Mouse (Mus musculus) intestine, embryonic 16.5 days (tissue): ENCODE measurements around the gene Rai1. TPM values are rescaled to one million over a fixed set of nuclear protein-coding genes. Genes with fewer than 3 reads are reported as not detected.

Experiments used
- ATAC-seq: fragments of 200-750 bp; cut with Nextera tagmentation; 2 replicates; pipeline ENCODE4 v1.8.0; 2017; ENCODE audit warnings: moderate TSS enrichment, moderate library complexity
- H3K27ac ChIP-seq: fragments of 300-500 bp; sonication (generic); 2 replicates; pipeline ENCODE4 v1.5.1; 2014; ENCODE audit warnings: mild to moderate bottlenecking, low read length
- H3K27me3 ChIP-seq: fragments of 300-500 bp; sonication (generic); replicated peaks from 2 replicates; pipeline ENCODE4 v1.6.1; 2014; ENCODE audit warnings: low read length, control low read depth, mixed read lengths; ENCODE audit not compliant: control insufficient read depth, insufficient read depth
- H3K36me3 ChIP-seq: fragments of 300-500 bp; sonication (generic); 2 replicates; pipeline ENCODE4 v1.6.1; 2014; ENCODE audit warnings: low read length, control low read depth; ENCODE audit not compliant: control insufficient read depth, insufficient read depth
- H3K4me1 ChIP-seq: fragments of 300-500 bp; sonication (generic); 2 replicates; pipeline ENCODE4 v1.6.1; 2014; ENCODE audit warnings: low read length, control low read depth, mixed read lengths; ENCODE audit not compliant: control insufficient read depth, insufficient read depth
- H3K4me2 ChIP-seq: fragments of 300-500 bp; sonication (generic); 2 replicates; pipeline ENCODE4 v1.6.1; 2014; ENCODE audit warnings: low read depth, low read length, control low read depth
- H3K4me3 ChIP-seq: fragments of 300-500 bp; sonication (generic); 2 replicates; pipeline ENCODE4 v1.5.1; 2014; ENCODE audit warnings: mild to moderate bottlenecking, low read length
- H3K9ac ChIP-seq: fragments of 300-500 bp; sonication (generic); 2 replicates; pipeline ENCODE4 v1.6.1; 2014; ENCODE audit warnings: low read depth, low read length
- H3K9me3 ChIP-seq: fragments of 300-500 bp; sonication (generic); 2 replicates; pipeline ENCODE4 v1.6.1; 2016; ENCODE audit warnings: low read length, control low read depth; ENCODE audit not compliant: control insufficient read depth
- WGBS: fragments of 180-500 bp; shearing (Covaris S2); extraction: QIAGEN DNeasy Blood & Tissue Kit; methylation state at CpG from one replicate; pipeline ENCODE4 v1.1.7; 2014; 5-methylcytosine and 5-hydroxymethylcytosine counted together
- polyA plus RNA-seq: library from polyadenylated mRNA; unstranded; fragments of >200 nt; fragmentation: Nextera tagmentation; extraction: Ambion mirVana; gene quantifications from 2 replicates; pipeline ENCODE4 v1.2.1, GENCODE M21; 2015

Gene Rai1
- polyA plus RNA-seq, 1 experiment from 2014 or later, result 12.4 TPM

DNA sequence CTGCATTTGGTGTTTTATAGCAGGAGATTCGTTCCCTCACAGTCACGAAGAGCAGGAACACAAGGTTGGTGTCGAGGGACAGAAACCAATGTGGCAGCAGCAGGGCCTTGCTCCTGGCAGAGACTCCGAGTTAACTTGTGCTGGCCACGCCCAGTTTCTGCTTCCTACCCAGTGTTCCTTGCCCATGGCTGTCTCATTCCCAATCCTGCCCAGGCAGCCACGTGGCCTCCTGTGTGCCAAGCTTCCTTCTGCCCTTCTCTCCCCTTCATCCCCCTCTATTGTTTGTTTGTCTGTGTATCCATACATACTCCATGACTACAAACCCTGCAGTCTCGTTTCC lies 13.4 kb upstream of the Rai1 start:
- Histone ChIP-seq H3K4me1 (peaks cover 8% of the 10 kb centered on the region; the same call in 1 of the 2 replicates), H3K4me3 (no peak overlapping the region), H3K9ac (no peak overlapping the region), H3K27me3 (no peaks in the 10 kb centered on the region), H3K27ac (no peak overlapping the region), H3K9me3 (no peaks in the 10 kb centered on the region), H3K4me2 (no peak overlapping the region), H3K36me3 (no peaks in the 10 kb centered on the region)
- 69% methylated on average over 7 of the region's 7 CpGs for WGBS
- no peak for ATAC-seq

DNA sequence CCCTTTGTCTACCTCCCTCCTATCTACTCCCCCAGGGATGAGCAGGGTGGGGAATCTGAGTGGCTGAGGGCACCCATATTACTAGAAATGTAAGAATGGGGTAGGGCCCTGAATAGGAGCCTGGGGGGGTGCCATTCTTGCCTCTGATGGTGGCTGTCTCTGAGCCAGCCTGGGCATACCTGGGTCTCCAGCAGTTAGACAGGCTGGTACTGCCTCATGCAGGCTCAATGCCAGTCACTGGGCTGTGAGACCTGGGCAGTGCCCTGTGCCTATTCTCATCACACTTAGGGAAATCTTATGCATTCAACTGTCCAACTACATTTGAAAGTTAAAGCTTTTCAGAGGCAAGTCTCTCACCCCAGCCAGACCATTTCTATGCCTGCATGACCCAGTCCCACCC lies 11.6 kb upstream of the Rai1 start:
- H3K27me3 ChIP-seq, result no peaks in the 10 kb centered on the region
- H3K9ac ChIP-seq, result no peak overlapping the region
- no peak overlapping the region for H3K4me2 ChIP-seq
- H3K27ac ChIP-seq, result no peak overlapping the region
- no peak overlapping the region for H3K4me3 ChIP-seq
- peaks cover 8% of the 10 kb centered on the region; the same call in 1 of the 2 replicates for H3K4me1 ChIP-seq
- no peak for ATAC-seq
- H3K36me3 ChIP-seq, result no peaks in the 10 kb centered on the region
- H3K9me3 ChIP-seq, result no peaks in the 10 kb centered on the region

DNA sequence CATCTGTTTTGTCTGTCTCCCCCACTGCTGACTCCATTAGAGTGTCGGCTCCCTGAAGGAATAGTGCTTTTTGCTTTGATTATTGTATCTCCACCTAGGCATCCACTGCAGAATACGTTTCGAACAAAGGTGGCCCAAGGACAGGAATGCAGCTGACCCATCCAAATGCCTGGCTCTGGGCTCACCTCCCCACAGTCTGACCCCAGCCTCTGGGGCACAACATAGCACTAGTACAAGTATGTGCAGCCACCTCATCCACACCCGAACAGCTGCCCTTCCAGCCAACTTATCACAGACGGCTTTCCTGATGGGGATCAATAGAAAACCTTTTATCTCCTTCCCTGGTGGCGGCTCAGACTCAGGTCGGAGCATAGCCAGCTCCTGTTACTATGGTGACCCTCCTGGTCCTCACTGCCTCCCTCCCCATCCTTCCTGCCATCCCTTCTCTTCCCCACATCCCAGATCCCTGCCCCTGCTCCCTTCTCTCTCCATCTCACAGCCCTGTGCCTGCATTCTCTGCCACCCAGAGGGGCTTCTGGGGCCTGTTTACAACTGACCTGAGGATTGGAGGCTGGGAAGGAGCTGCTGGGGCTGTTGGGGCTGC lies 10.7 kb upstream of the Rai1 start:
- no peak overlapping the region for H3K4me3 ChIP-seq
- no peaks in the 10 kb centered on the region for H3K27me3 ChIP-seq
- no peak overlapping the region for H3K9ac ChIP-seq
- ATAC-seq, result no peak
- H3K4me2 ChIP-seq, result no peak overlapping the region
- H3K27ac ChIP-seq, result no peak overlapping the region
- H3K36me3 ChIP-seq, result no peaks in the 10 kb centered on the region
- peaks cover 8% of the 10 kb centered on the region; the same call in 1 of the 2 replicates for H3K4me1 ChIP-seq
- 53% methylated on average over 7 of the region's 7 CpGs for WGBS
- H3K9me3 ChIP-seq, result no peaks in the 10 kb centered on the region

DNA sequence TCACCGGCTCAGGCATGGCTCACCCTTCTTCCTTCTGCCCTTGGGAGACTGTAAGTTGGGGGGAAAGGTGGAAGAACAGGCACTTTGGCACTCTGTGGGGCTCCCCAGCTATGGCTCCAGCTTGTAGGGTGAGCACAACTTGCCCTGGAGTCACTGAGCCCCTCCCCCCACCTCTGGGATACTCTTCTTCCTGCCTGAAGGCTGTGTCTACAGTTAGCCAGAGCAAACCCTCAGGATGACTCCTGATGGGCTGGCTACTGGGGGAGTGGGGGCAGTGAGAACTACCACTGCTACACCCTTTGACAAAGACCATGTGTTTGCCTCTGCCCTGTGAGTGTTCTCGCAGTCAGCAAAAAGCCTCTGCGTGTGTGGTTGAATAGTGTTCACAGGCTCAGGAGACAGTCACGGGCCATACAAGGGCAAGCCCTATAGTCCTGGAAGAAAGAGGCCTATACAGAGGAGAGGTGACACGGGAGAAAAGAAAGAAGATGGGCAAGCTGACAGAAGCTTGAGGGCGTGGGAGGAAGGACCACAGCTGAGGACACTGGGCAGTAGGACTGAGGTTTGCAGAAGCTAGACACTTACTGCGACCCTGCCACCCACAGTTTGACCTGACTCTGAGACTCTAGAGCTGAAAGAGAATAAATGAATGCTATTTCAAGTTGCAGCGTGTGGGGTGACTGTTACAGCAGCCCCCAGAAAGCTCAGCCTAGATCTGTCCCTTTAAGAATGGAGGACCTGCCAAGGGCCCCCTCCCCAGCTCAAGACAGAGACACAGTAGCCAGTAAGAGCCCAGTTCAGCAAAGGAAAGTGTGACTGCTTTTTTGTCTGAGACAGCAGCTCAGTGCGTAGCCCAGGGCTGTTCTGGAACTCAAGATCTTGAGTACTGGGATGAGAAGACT lies 9.7 kb upstream of the Rai1 start:
- no peak for ATAC-seq
- H3K4me2 ChIP-seq, result no peak overlapping the region
- peak overlapping the region; percentile 26; the same call in 1 of the 2 replicates for H3K9ac ChIP-seq
- peaks cover 8% of the 10 kb centered on the region; the same call in 1 of the 2 replicates for H3K4me1 ChIP-seq
- no peak overlapping the region for H3K27ac ChIP-seq
- WGBS, result 52% methylated on average over 9 of the region's 9 CpGs
- H3K9me3 ChIP-seq, result no peaks in the 10 kb centered on the region
- no peaks in the 10 kb centered on the region for H3K36me3 ChIP-seq
- no peak overlapping the region for H3K4me3 ChIP-seq
- H3K27me3 ChIP-seq, result no peaks in the 10 kb centered on the region

DNA sequence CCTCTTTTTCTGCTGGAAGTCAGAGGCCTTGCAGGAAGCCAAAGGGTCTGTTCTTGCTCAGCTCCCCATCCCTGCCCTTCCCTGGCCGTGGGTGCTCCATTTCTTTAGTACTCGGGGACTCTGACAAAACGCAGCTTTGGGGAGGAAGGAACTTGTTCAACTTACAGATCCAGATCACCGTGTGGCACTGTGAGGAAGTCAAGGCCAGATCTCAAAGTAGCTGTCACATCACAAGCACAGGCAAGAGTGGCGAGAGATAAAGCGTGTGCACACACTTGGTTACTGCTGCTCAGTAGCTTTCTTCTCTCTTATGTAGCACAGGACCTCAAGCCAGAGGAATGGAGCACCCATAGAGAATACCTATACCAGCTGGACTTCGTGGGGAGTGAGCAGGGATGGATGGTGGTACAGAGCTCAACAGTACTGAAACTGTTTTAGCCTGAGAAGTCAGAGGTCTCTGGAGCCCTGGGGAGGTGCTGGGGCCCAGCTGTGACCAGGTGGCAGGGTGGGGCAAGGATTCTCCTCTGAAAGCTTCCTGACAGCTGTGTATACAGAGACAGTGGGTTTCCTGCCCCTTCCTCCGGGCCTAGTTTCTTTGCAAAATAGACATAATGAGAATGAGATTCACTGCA lies 5.1 kb upstream of the Rai1 start:
- peaks cover 16% of the 10 kb centered on the region; the same call in 1 of the 2 replicates for H3K4me1 ChIP-seq

DNA sequence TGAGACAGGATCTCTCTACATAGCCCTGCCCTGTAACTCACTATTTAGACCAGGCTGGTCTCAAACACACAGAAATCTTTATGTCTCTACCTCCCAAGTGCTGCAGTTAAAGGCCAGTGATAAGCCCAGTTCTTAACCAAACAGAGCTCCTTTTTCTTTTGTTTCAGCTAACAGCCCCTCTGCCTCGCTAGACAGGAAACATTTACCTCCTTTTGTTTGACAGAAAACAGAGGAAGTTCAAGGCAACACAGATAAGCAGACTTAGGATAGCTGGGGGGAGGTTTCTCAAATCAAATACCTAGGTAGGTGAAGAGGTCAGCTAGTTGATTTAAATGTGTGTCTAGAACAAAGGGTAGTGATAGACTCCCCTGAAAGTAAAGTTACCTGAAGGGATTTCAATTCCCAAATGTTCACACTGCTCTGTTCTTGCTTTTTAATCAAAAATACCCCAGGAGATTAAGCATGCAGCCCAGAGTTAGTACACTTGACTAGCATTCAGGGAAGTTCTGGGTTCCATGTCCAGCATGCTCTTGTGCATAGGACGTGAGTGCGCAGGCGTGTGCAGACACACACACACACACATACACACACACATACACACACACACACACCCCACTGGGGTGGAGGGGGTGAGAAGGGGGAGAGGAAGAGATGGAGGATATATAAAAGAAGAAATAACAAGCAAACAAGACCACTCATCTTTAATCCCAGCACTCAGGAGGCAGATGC lies 3.8 kb upstream of the Rai1 start:
- 65% methylated on average over 4 of the region's 4 CpGs for WGBS

More for the DNA sequence above, 5.1 kb upstream of the Rai1 start:
- H3K4me2 ChIP-seq, result no peak overlapping the region
- no peak overlapping the region for H3K27ac ChIP-seq
- no peaks in the 10 kb centered on the region for H3K9me3 ChIP-seq
- H3K36me3 ChIP-seq, result no peaks in the 10 kb centered on the region
- no peak overlapping the region for H3K9ac ChIP-seq
- no peaks in the 10 kb centered on the region for H3K27me3 ChIP-seq
- no peak for ATAC-seq
- WGBS, result 68% methylated on average over 8 of the region's 8 CpGs
- no peak overlapping the region for H3K4me3 ChIP-seq

DNA sequence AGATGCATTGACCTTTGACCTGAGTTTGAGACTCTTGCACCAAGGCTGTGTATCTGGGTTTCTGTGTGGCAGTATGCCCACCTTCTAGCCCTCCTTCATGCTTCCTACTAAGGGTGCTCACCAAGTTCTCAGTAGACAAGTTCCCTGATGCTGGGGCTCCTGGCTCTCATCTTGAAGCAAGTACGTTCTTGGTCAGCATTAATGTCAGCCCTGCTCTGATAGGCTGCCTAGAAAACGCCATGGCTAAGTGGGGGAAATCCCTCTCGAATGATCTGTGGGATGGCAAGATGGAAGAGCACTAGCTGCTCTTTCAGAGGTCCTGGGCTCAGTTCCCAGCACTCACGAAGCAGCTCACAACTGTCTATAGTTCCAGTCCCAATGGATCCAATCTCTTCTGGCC lies 2.8 kb upstream of the Rai1 start:
- H3K4me1 ChIP-seq, result peaks cover 10% of the 10 kb centered on the region
- H3K4me2 ChIP-seq, result no peak overlapping the region
- no peak for ATAC-seq
- H3K4me3 ChIP-seq, result no peak overlapping the region
- H3K27me3 ChIP-seq, result no peaks in the 10 kb centered on the region
- H3K36me3 ChIP-seq, result no peaks in the 10 kb centered on the region
- H3K27ac ChIP-seq, result no peak overlapping the region
- no peaks in the 10 kb centered on the region for H3K9me3 ChIP-seq
- WGBS, result 88% methylated on average over 4 of the region's 4 CpGs
- no peak overlapping the region for H3K9ac ChIP-seq

More for the DNA sequence above, 3.8 kb upstream of the Rai1 start:
- H3K4me3 ChIP-seq, result no peak overlapping the region
- H3K27me3 ChIP-seq, result no peaks in the 10 kb centered on the region
- H3K4me2 ChIP-seq, result no peak overlapping the region
- H3K27ac ChIP-seq, result peak overlapping the region; percentile 21; the same call in 1 of the 2 replicates
- peaks cover 9% of the 10 kb centered on the region; the same call in 1 of the 2 replicates for H3K4me1 ChIP-seq
- H3K36me3 ChIP-seq, result no peaks in the 10 kb centered on the region
- H3K9me3 ChIP-seq, result no peaks in the 10 kb centered on the region
- H3K9ac ChIP-seq, result no peak overlapping the region
- ATAC-seq, result no peak

DNA sequence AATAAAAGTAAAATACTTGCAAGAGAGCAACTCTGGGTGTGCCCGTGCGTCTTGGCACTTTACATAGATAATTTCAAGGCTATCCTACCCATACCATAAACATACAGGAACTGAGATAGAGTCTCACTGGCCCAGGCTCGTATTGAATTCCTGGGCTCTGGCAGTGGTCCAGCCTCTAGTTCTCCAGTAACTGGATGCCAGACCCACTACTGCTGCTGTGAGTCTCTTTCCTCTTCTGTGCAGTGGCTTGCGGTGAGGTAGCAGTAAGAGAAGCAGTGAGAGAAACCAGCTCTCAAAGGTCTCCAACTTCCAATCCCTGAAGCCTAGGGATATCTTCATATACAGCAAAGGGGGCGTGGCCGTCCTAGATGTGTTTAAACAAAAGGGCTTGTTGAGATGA lies 2.1 kb upstream of the Rai1 start:
- no peak for ATAC-seq
- Histone ChIP-seq H3K4me3 (no peak overlapping the region), H3K27me3 (no peaks in the 10 kb centered on the region), H3K4me1 (peaks cover 17% of the 10 kb centered on the region), H3K36me3 (no peaks in the 10 kb centered on the region), H3K4me2 (no peak overlapping the region), H3K9me3 (no peaks in the 10 kb centered on the region), H3K9ac (no peak overlapping the region), H3K27ac (no peak overlapping the region)
- WGBS, result 38% methylated on average over 6 of the region's 6 CpGs

DNA sequence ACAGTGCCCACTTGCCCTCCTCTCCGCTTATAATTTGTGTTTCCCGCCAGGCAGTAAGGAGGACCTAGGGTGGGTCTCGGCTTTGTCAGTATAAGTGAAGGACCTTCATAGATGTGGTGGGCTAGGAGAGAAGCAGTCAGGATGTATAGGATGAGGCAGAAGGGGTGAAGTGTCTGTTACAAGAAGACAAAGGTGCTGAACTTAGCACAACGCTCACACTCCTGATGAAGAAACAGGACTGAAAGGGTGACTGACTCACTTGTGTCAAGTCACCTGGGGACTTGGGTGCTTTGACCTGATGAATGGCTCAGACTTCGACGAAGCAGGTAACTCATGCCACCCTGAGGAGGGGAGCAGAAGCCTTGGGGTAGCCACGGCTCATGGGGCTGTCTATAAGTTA lies 1.2 kb upstream of the Rai1 start:
- Histone ChIP-seq H3K27ac (no peak overlapping the region), H3K9me3 (no peaks in the 10 kb centered on the region), H3K36me3 (no peaks in the 10 kb centered on the region), H3K4me1 (peaks cover 26% of the 10 kb centered on the region), H3K9ac (no peak overlapping the region), H3K4me2 (no peak overlapping the region), H3K27me3 (no peaks in the 10 kb centered on the region), H3K4me3 (no peak overlapping the region)
- no peak for ATAC-seq
- 90% methylated on average over 7 of the region's 7 CpGs for WGBS
